In the genomic region with DNA sequence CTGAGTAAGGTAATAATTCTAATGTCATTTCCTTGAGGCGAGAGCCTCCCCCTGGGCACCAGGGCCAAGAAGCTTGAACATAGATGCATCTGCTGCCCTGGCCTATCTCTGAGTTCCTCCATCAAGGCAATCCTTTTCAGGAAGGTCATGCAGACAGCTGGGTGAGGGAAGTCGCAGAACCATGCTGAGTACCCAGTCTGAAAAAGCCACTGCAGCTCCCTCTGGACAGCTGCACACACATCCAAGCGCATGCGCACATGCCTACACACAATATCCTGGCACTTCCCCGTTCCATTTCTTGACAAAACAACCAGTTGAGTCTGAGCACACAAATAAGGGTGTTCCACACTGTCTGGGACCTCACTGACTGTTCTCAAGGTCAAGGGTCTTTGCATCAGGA, we compare ENCODE assay signal across 16 mouse cellular contexts.
"Had no signal": no experiment of that assay in that cellular context is flagged by ENCODE, and none has a peak within 500 bp of the region (broad histone marks: within the 10 kb centered on the region; RNA-seq: fewer than 3 reads in every experiment).

No protein-coding gene starts in this region.

- H3K4me1 ChIP-seq: limb, embryonic 10.5 days; neural tube, embryonic 12.5 days; stomach, embryonic 15.5 days had no signal

- H3K4me2 ChIP-seq: neural tube, embryonic 12.5 days; stomach, embryonic 15.5 days had no signal

- H3K27me3 ChIP-seq: neural tube, embryonic 12.5 days; stomach, embryonic 15.5 days had no signal

- H3K27ac ChIP-seq: left cerebral cortex, adult 2 months; limb, embryonic 10.5 days; liver, embryonic 14.5 days; midbrain, embryonic 10.5 days; neural tube, embryonic 12.5 days; stomach, embryonic 15.5 days had no signal

- H3K36me3 ChIP-seq: limb, embryonic 10.5 days; midbrain, embryonic 10.5 days; neural tube, embryonic 12.5 days; stomach, embryonic 15.5 days had no signal

- H3K9me3 ChIP-seq: limb, embryonic 10.5 days; midbrain, embryonic 10.5 days; neural tube, embryonic 12.5 days; stomach, embryonic 15.5 days had no signal

- H3K4me3 ChIP-seq: left cerebral cortex, adult 2 months; limb, embryonic 10.5 days; midbrain, embryonic 10.5 days; neural tube, embryonic 12.5 days; stomach, embryonic 15.5 days had no signal

- ATAC-seq: intestine, postnatal 0 days; lung, postnatal 0 days had no signal

- H3K9ac ChIP-seq: liver, embryonic 14.5 days; neural tube, embryonic 12.5 days; stomach, embryonic 15.5 days had no signal

- DNase-seq: kidney, adult 8-10 months; kidney, postnatal 10 days; kidney, postnatal 4 days; lung, adult 2 months; lung, postnatal 36 days; midbrain, embryonic 14.5 days; right cerebral cortex, postnatal 4 days; thymus, postnatal 36 days had no signal
